Mouse (Mus musculus) MEL (cell line): Measurements from ENCODE around the gene Rimklb. TPM values are rescaled to one million over a fixed set of nuclear protein-coding genes. Genes with fewer than 3 reads are reported as not detected.

Source experiments
- DNase-seq: peaks from one replicate; pipeline ENCODE4 v3.0.0; 2011; ENCODE audit warnings: low read depth, low spot score
- H3K27ac ChIP-seq: 2 replicates; pipeline ENCODE4 v1.5.1; 2012; ENCODE audit warnings: low read depth, mild to moderate bottlenecking, control low read depth, low read length, moderate library complexity; ENCODE audit not compliant: control insufficient read depth
- H3K27me3 ChIP-seq, 2 experiments: fragments of 150-350 bp in 1 of 2; sonication (generic) in 1 of 2; 2 replicates each; pipeline ENCODE4 v1.6.1; 2012; ENCODE audit warnings: low read length in 2 of 2, mild to moderate bottlenecking in 2 of 2, improper control_type of control experiment in 1 of 2, moderate library complexity in 1 of 2; ENCODE audit not compliant: insufficient read depth in 2 of 2, control insufficient read depth in 1 of 2
- H3K36me3 ChIP-seq, 2 experiments: 2 replicates each; pipeline ENCODE4 v1.6.1; 2012 to 2014; ENCODE audit warnings: low read length in 2 of 2, improper control_type of control experiment in 1 of 2, inconsistent platforms in 1 of 2, mild to moderate bottlenecking in 1 of 2; ENCODE audit not compliant: insufficient read depth in 2 of 2, control insufficient read depth in 1 of 2
- H3K4me1 ChIP-seq, 2 experiments: fragments of 150-350 bp in 1 of 2; sonication (generic) in 1 of 2; 2 replicates each; pipeline ENCODE4 v1.6.1; 2012; ENCODE audit warnings: low read length in 2 of 2, improper control_type of control experiment in 1 of 2, mild to moderate bottlenecking in 1 of 2; ENCODE audit not compliant: insufficient read depth in 2 of 2, control insufficient read depth in 1 of 2
- H3K4me3 ChIP-seq, 2 experiments: fragments of 150-350 bp in 1 of 2; sonication (generic) in 1 of 2; 2 replicates each; pipeline ENCODE4 v1.5.1; 2012; ENCODE audit warnings: low read depth in 2 of 2, low read length in 2 of 2, mild to moderate bottlenecking in 2 of 2, moderate library complexity in 2 of 2, control low read depth in 1 of 2, improper control_type of control experiment in 1 of 2; ENCODE audit not compliant: control insufficient read depth in 1 of 2, insufficient read depth in 1 of 2
- H3K79me2 ChIP-seq: 2 replicates; pipeline ENCODE4 v1.6.1; 2012; ENCODE audit warnings: mild to moderate bottlenecking, low read length, moderate library complexity; ENCODE audit not compliant: control insufficient read depth, poor library complexity, insufficient read depth
- H3K9ac ChIP-seq: 2 replicates; pipeline ENCODE4 v1.6.1; 2012; ENCODE audit warnings: low read depth, mild to moderate bottlenecking, control low read depth, low read length, moderate library complexity; ENCODE audit not compliant: control insufficient read depth, poor library complexity, severe bottlenecking
- H3K9me3 ChIP-seq: fragments of 150-350 bp; sonication (generic); replicated peaks from 2 replicates; pipeline ENCODE4 v1.6.1; 2012; ENCODE audit warnings: mild to moderate bottlenecking, low read length, improper control_type of control experiment, moderate library complexity; ENCODE audit not compliant: insufficient read depth
- CHD1 ChIP-seq: IDR thresholded peaks from 2 replicates; pipeline ENCODE4 v1.6.1; 2012; ENCODE audit warnings: low read depth, mild to moderate bottlenecking, inconsistent platforms, low read length, improper control_type of control experiment
- CHD2 ChIP-seq: IDR thresholded peaks from 2 replicates; pipeline ENCODE4 v1.6.1; 2011; ENCODE audit warnings: low read length, improper control_type of control experiment
- CTCF ChIP-seq, 3 experiments: IDR thresholded peaks in 2 of 3; conservative IDR thresholded peaks in 1 of 3; 2 replicates each; pipeline ENCODE4 v1.5.1; 2011 to 2012; ENCODE audit warnings: low read length in 3 of 3, low read depth in 2 of 3, mild to moderate bottlenecking in 2 of 3, improper control_type of control experiment in 1 of 3, inconsistent platforms in 1 of 3, mixed read lengths in 1 of 3, moderate library complexity in 1 of 3; ENCODE audit not compliant: control insufficient read depth in 1 of 3, insufficient read depth in 1 of 3, poor library complexity in 1 of 3, severe bottlenecking in 1 of 3
- E2F4 ChIP-seq: IDR thresholded peaks from 2 replicates; pipeline ENCODE4 v1.6.1; 2011; ENCODE audit warnings: low read depth, low read length, improper control_type of control experiment, borderline replicate concordance
- GABPA ChIP-seq: IDR thresholded peaks from 2 replicates; pipeline ENCODE4 v1.6.1; 2012; ENCODE audit warnings: low read depth, mild to moderate bottlenecking, inconsistent platforms, low read length, improper control_type of control experiment, moderate library complexity
- HCFC1 ChIP-seq: IDR thresholded peaks from 2 replicates; pipeline ENCODE4 v1.6.1; 2012; ENCODE audit warnings: low read depth, mild to moderate bottlenecking, inconsistent platforms, low read length, improper control_type of control experiment, moderate library complexity
- JUND ChIP-seq: IDR thresholded peaks from 2 replicates; pipeline ENCODE4 v1.6.1; 2011; ENCODE audit warnings: low read depth, mild to moderate bottlenecking, improper control_type of control experiment, low read length
- MAFK ChIP-seq: IDR thresholded peaks from 2 replicates; pipeline ENCODE4 v1.6.1; 2011; ENCODE audit warnings: low read depth, mild to moderate bottlenecking, low read length, improper control_type of control experiment, borderline replicate concordance
- MAX ChIP-seq: IDR thresholded peaks from 2 replicates; pipeline ENCODE4 v1.6.1; 2011; ENCODE audit warnings: low read length, improper control_type of control experiment
- MAZ ChIP-seq: IDR thresholded peaks from 2 replicates; pipeline ENCODE4 v1.6.1; 2012; ENCODE audit warnings: low read depth, mild to moderate bottlenecking, inconsistent platforms, low read length, improper control_type of control experiment
- MXI1 ChIP-seq: IDR thresholded peaks from 2 replicates; pipeline ENCODE4 v1.6.1; 2011; ENCODE audit warnings: mild to moderate bottlenecking, low read depth, low read length, improper control_type of control experiment
- MYB ChIP-seq: IDR thresholded peaks from 2 replicates; pipeline ENCODE4 v1.6.1; 2011; ENCODE audit warnings: mild to moderate bottlenecking, low read depth, low read length, improper control_type of control experiment
- MYC ChIP-seq: IDR thresholded peaks from 2 replicates; pipeline ENCODE4 v1.6.1; 2011; ENCODE audit warnings: low read depth, mild to moderate bottlenecking, low read length, improper control_type of control experiment, moderate library complexity
- POLR2AphosphoS2 ChIP-seq: IDR thresholded peaks from 2 replicates; pipeline ENCODE4 v1.6.1; 2011; ENCODE audit warnings: low read length, improper control_type of control experiment
- POLR2AphosphoS5 ChIP-seq: IDR thresholded peaks from 2 replicates; pipeline ENCODE4 v1.6.1; 2012; ENCODE audit warnings: low read depth, borderline replicate concordance, mild to moderate bottlenecking, inconsistent platforms, low read length, moderate library complexity, mixed read lengths
- RAD21 ChIP-seq: IDR thresholded peaks from 2 replicates; pipeline ENCODE4 v1.6.1; 2011; ENCODE audit warnings: mild to moderate bottlenecking, low read depth, low read length, improper control_type of control experiment
- RCOR1 ChIP-seq: IDR thresholded peaks from 2 replicates; pipeline ENCODE4 v1.6.1; 2012; ENCODE audit warnings: low read depth, mild to moderate bottlenecking, inconsistent platforms, low read length, improper control_type of control experiment
- TAL1 ChIP-seq: IDR thresholded peaks from 2 replicates; pipeline ENCODE4 v1.6.1; 2012; ENCODE audit warnings: mild to moderate bottlenecking, inconsistent platforms, low read length, moderate library complexity, mixed read lengths
- TBP ChIP-seq: IDR thresholded peaks from 2 replicates; pipeline ENCODE4 v1.8.0; 2011; ENCODE audit warnings: low read depth, low read length, improper control_type of control experiment
- TCF12 ChIP-seq: IDR thresholded peaks from 2 replicates; pipeline ENCODE4 v1.6.1; 2014; ENCODE audit warnings: low read depth, mild to moderate bottlenecking, inconsistent platforms, low read length, improper control_type of control experiment, moderate library complexity
- USF1 ChIP-seq: IDR thresholded peaks from 2 replicates; pipeline ENCODE4 v1.6.1; 2014; ENCODE audit warnings: low read depth, mild to moderate bottlenecking, inconsistent platforms, low read length, improper control_type of control experiment, moderate library complexity
- USF2 ChIP-seq, 2 experiments: IDR thresholded peaks; 2 replicates each; pipeline ENCODE4 v1.6.1; 2011 to 2012; ENCODE audit warnings: improper control_type of control experiment in 2 of 2, low read length in 2 of 2, borderline replicate concordance in 1 of 2, inconsistent platforms in 1 of 2, low read depth in 1 of 2, mild to moderate bottlenecking in 1 of 2; ENCODE audit not compliant: insufficient read depth in 1 of 2
- ZKSCAN1 ChIP-seq: IDR thresholded peaks from 2 replicates; pipeline ENCODE4 v1.6.1; 2012; ENCODE audit warnings: low read depth, mild to moderate bottlenecking, inconsistent platforms, low read length, improper control_type of control experiment, moderate library complexity
- polyA plus RNA-seq, 2 experiments: library from polyadenylated mRNA; stranded (reverse) in 1 of 2; unstranded in 1 of 2; fragments of >175 nt in 1 of 2; fragments of >200 nt in 1 of 2; gene quantifications; 2 replicates each; pipeline versions ENCODE4 v1.2.1 to v1.2.4; 2012; ENCODE audit warnings: low replicate concordance in 2 of 2, low read depth in 1 of 2; ENCODE audit not compliant: insufficient read length in 2 of 2, insufficient read depth in 1 of 2, missing spikeins in 1 of 2
- total RNA-seq: library from RNA; depleted of rRNA; stranded (reverse); fragments of 300-350 nt; gene quantifications from 2 replicates; pipeline ENCODE4 v1.2.3, GENCODE M21; 2012

Gene Rimklb
- total and polyA plus RNA-seq, 3 experiments = 0.04 to 0.08 TPM; not detected in 1

GRCm38 (mm10) chr6:122505545-122505944 is 7.0 kb upstream of the Rimklb start, which contains the start of gene Mfap5:
TSS of gene Mfap5 (plus strand) at chr6:122505845.
- DNase-seq = no peak
- no peaks in the 10 kb centered on the region for H3K4me1 ChIP-seq
- H3K79me2 ChIP-seq = no peaks in the 10 kb centered on the region
- H3K9ac ChIP-seq = no peak within 1 kb of the TSS
- H3K4me3 ChIP-seq = no peak within 1 kb of the TSS
- no peak for TF ChIP-seq CHD1
- TF ChIP-seq MAZ = no peak
- TF ChIP-seq HCFC1 = no peak
- TF ChIP-seq E2F4 = no peak
- no peak for TF ChIP-seq TBP
- TF ChIP-seq MYC = no peak
- no peak for TF ChIP-seq POLR2AphosphoS5
- TF ChIP-seq CHD2 = no peak
- TF ChIP-seq MAX = no peak
- no peak for TF ChIP-seq TAL1
- no peak within 1 kb of the TSS for H3K27ac ChIP-seq
- peaks cover 2 to 7% of the 10 kb centered on the region in 2 experiments; a peak in 3 of 4 replicates for H3K27me3 ChIP-seq
- no peaks in the 10 kb centered on the region for H3K9me3 ChIP-seq
- H3K36me3 ChIP-seq = no peaks in the 10 kb centered on the region

- TF ChIP-seq GABPA (no peak), MAX (no peak), RAD21 (no peak), USF1 (no peak), MXI1 (no peak), MAZ (no peak), MAFK (no peak), CHD2 (no peak), MYB (no peak), ZKSCAN1 (no peak), POLR2AphosphoS2 (no peak), CTCF (IDR thresholded peaks at IDR 0.05 in 2 of 3, conservative IDR thresholded peaks at IDR 0.05 in 1 of 3; ENCODE audit: control insufficient read depth in 1 of 3, insufficient read depth in 1 of 3, low read depth in 2 of 3, low read length in 3 of 3, poor library complexity in 1 of 3, severe bottlenecking in 1 of 3) (no peak), JUND (no peak), RCOR1 (no peak), USF2 (IDR thresholded peaks at IDR 0.05; ENCODE audit: borderline replicate concordance in 1 of 2, insufficient read depth in 1 of 2, low read depth in 1 of 2, low read length in 2 of 2) (no peak), TBP (no peak), TCF12 (no peak), E2F4 (no peak)
- DNase-seq = no peak
- no peak overlapping the region for H3K4me3 ChIP-seq
- H3K27me3 ChIP-seq = peaks cover 2 to 7% of the 10 kb centered on the region in 2 experiments; a peak in 3 of 4 replicates
- no peak overlapping the region for H3K9ac ChIP-seq
- no peak overlapping the region for H3K27ac ChIP-seq
- no peaks in the 10 kb centered on the region for H3K36me3 ChIP-seq
- H3K4me1 ChIP-seq = no peaks in the 10 kb centered on the region
- H3K79me2 ChIP-seq = no peaks in the 10 kb centered on the region
- no peaks in the 10 kb centered on the region for H3K9me3 ChIP-seq
Observed at GRCm38 (mm10) chr6:122505041-122505440, 6.5 kb upstream of the Rimklb start.
